Mouse (Mus musculus) adrenal gland, adult 8-10 months (tissue): ENCODE data around the gene Ccn2. TPM values are rescaled to one million over a fixed set of nuclear protein-coding genes. Genes with fewer than 3 reads are reported as not detected.
A peak's percentile ranks its signal among the peaks of the same experiment; 100 is the strongest.
"Not testable (repeated sequence)": the region's sequence is repeated elsewhere in the genome, so short reads cannot be mapped to it uniquely, and the experiment has no call there.

Experiments used
- DNase-seq: peaks from one replicate; pipeline ENCODE4 v3.0.0; 2022
- total RNA-seq, 4 experiments: library from RNA; stranded (reverse); gene quantifications; 2 replicates each; pipeline ENCODE4 v1.2.4; 2022

Gene Ccn2
- total RNA-seq, 4 experiments from 2014 or later = 82.1 to 126 (median 92.0) TPM

DNA sequence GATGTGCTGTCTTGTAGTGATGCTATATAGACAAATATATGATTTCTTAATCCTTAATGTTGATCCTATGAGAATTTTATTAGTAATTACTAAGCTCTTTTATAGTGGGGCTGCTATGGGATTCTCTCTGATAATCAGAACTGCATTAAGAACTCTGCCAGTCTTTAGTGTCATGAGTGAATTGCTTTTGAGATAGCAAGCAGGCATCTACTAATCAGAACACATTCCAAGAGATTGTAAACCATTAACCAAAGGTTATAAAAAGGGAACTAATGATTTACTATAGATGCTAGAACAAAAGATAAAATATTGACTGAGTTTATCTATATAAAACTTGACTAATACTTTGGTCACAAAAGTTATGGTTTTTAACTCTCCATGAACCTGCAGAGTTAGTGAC, 8.5 kb downstream of the Ccn2 start:
- DNase-seq = no peak

DNA sequence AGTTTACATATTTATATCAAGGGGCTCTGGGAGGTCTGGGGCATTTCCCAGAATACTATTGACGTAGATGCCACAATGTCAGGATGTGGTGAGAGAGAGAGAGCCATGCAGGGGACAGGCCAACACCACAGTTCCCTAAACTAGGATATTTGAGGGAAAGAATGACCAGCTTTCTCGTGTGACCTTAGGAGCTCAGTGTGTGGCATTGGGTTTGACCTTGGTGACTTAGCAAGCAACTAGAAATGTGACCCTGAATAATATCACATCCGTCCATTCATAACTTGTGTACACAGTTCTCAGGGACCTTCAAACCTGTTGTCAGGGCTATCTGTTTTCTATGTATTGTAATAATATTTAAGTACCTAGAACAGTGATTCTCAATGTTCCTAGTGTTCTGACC, 13.9 kb downstream of the Ccn2 start:
- DNase-seq = peak; percentile 15

DNA sequence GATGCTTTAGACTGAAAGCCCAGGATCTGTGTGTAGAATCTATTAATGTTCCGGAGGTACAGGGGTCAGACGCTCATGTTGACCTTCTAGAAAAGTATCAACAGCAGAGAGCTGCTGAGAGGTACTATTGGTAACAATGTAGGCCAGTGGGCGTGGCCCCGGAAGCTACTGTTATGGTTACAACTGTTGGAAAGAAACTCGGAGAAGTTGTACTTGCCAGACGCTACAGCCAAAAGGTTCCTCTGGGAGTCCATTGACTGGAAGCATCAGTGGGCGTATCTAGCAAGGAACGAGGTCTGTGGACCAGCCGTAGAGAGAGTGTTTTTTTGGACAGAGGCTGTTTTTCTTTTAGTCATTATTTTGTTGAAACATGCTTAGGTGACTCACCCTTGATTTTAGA, 14.5 kb downstream of the Ccn2 start:
- no peak for DNase-seq

DNA sequence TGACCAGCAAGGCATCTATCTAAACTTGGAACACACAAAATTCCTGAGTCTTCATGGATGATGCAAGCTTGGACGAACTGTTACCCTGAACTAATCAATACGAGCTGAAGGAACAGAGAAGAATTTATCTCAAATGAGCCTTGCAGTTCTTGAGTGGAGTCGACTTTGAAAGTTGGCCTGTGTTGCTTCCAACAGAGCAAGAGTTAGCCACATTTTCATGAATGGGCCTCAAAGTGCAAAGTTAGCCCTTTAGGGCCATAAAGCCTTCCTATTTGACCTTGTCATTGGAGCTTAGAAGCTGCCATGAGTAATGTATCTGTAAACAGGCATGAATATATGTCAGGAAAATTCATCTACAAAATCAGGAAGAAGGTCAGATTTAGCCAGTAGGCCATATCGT, 19.5 kb downstream of the Ccn2 start:
- DNase-seq = no peak

DNA sequence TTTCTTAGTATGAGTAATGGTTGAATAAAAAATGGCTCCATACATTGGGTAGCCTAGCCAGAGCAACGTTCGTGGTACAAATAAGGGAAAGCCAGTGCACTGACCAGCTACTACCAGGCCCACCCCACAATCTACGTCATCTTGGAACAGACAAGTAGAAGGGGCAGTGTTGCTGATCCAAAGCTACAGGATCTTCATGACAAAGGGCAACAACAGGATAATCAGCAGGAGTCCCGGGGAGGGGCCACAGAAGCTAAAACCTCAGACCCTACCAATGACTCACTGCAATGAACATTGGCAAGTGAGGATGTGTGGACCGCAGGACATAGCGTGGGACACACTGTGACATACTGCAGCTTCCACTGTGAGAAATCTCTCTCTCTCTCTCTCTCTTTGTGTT, 20.6 kb downstream of the Ccn2 start:
- DNase-seq = no peak

DNA sequence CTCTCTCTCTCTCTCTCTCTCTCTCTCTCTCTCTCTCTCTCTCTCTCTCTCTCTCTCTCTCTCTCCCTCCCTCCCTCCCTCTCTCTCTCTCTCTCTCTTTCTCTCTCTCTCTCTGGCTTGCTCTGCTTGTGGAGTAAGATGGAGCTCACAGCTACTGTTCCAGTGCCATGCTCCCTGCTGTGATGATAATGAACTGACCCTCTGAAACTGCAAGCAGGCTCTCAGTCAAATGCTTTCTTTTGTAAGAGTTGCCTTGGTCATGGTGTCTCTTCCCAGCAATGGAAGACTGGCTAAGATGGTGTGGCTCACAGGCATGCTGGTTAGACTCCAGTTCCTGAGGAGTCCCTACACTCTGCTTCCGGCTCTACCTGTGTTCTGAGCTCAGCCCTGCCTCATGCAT, 21.3 kb downstream of the Ccn2 start:
- not testable (repeated sequence) for DNase-seq

DNA sequence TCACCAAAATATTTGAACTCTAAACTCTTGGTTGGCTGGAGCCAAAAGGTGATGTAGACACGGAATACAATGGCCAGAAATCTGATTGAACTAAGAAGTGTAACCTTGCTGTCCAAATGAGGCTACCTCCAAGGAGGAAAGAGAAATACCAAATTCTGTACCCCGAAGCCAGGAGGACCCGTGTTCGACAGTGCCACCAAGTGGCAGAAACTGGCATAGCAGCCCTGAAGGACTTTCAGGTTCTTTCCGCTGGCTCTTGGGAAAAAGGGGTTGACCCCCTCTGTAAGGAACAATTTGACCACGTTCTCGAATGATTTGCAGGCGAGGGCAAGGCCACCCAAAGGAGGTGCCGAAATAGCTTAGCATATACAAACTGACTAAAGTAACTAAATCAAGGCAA, 26.3 kb downstream of the Ccn2 start:
- no peak for DNase-seq

DNA sequence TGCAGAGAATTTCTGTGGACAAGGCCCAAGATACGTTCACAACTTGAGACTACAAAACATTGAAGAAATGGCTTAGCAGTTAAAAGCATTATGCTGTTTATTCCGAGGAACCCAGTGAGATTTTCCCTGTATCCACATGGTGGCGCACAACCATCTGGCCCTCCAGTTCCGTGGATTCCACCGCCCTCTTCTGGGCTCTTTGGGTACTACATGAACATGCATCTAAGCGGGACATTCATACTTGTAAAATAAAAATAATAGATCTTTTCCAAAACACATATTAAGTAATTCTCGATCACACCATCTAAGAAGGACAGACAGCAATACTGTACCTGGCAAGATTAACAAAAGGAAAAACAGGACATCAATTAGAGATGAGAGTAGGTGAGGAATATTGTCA, 27.3 kb downstream of the Ccn2 start:
- peak; percentile 50 for DNase-seq

DNA sequence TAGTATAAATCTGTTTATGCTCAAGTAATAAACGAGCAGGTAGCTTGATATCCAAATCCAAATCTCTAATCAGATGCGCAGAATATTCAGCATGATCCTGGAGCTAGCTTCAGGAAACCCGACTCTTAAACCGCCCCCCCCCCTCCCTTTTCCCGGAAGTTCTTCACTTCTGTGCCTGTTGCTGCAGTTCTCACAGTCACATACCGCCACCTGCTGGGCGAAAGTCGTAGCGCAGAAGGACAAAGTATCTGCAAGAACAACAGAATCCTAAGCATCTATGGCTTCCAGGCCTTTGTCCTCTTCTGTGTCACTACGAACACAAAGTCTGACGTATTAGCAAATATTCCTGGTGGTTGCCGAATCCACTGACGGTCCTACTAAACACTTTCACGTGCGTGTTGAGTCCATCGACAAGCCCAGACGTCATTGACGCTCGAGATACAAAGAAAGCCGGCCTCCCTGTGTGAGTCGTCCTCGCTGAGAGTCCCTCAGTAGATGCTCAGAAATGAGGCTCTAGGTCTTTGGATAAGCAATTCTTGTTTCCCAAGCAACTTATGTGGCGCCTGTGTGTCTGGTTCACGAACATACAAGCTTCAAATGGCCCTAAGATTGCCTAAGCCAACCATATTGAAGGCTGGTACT, 29.9 kb downstream of the Ccn2 start:
- DNase-seq = peak; percentile 39

DNA sequence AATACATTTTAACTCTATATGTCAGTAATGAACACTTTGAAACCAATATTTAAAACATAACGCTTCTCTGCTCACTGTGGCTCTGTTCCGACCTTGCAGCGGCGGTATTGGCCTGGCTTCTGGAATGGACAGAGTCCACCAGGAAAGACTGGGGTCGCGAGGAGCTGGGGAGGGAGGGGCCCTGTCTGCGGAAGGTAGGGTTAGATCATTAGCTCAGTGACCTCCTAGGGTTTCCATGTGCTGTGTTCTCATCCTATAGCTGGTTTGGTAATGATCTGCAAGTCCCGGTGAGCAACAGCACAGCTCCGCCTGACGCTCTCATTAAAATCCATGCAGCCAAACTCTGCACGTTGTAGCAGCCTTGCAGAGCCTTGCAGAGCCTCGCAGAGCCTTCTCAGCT, 32.0 kb downstream of the Ccn2 start:
- no peak for DNase-seq

DNA sequence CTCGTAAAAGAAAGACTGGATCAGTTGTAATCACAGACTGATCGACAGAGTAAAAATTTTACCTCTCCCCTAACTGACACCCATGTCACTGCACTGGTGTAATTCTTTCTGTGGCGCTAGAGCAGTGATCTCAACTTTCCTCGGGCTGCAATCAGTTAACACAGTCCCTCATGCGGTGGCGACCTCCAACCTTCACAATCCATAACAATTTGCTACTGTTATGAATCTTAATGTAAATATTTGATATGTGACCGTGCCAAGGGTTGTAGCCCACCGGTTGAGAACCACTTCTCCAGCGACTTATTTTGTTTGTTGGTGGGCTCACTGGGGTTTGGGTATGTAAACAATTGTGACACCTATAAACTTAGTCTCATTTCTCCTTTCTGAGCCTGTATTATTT, 33.2 kb downstream of the Ccn2 start:
- no peak for DNase-seq

DNA sequence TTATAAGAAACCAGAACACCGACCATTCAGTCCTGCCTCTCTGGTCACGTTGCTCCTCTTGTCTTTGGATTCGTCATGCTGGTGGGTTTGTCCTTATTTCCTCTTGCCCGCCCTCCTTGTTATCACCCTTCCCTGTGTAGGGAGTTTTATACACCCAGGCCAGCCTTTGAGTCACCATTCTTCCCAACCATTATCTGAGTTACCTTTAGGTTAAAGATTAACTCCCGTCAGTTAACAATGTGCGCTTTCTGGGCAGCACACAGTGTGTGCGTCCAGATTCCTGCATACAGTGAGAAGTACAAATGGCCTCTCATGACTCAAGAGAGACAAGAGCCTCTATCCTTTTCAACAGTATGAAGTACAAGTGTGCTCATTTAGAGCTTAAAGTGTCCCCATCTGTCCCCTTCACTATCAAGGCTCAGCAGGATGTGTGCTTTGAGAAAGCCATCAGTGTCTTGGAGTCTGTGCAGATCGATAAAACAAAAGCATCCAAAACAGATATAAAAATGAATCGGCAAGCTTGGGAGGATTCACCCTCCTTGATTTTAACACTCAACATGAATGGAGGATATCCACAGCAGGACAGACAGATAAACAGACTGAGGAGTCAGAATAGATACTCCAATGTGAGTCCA, 34.0 kb downstream of the Ccn2 start:
- DNase-seq = no peak

DNA sequence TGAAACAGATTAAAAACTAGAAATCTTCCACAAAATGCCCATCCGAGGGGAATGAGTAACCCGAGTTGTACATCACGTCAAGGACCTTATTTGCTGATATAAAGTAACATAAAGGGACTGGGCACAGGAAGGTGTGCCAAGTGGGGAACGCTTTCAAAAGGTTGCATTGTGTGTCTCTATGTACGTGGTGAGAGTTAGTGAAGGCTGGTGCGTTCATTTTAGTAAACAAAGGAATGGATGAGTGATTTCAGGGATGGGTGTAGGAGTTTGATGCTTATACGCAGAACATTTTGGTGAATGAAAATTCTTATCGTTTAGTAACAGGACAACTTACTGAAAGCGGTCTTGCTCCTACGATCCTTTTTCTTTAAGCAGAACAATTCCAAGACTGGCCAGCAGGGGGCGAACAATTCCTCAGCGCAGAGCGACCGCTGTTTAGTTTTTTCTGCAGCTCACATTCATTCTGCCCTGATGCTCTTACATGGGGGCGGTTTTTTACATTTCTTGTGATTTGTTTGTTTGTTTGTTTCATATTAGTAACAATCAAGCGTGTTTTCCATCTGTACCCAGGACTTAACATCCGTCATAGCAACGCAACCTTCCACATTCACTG, 35.3 kb downstream of the Ccn2 start:
- DNase-seq = no peak

DNA sequence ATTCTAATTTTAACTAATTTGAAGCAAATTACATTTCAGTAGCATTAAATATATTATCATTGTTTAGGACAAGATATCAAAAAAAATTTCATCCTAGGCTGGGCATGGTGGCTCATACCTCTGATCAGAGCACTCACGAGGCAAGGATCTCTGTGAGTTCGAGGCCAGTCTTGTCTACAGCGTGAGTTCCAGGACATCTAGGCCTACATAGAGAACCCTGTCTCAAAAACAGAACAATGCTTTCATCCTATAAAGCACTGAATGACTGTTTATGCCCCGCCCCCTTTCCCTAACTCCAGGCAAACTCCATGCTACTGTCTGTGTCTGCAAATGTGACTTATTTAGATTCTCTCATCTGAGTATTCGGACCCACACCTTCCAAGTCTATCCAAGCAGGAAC, 35.9 kb downstream of the Ccn2 start:
- no peak for DNase-seq

DNA sequence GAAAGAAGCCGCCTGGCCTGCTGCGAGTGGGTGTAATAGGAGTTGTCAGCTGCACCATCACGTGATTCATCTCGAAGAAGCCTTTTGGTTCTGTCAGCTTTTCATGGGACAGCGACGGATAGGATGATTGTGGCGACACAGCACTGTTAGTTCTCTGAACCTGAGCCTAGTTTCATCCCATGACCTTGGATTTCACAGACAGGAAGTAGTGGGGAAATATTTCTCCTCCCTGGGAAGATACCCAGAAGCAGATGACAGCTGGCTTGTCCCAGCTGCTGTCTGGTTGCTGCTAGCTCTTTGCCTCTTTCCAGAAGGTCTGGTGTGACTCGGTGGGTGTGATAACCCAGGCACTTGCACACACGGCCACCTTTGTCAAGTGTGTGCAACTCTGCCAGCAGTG, 39.0 kb downstream of the Ccn2 start:
- DNase-seq = no peak

DNA sequence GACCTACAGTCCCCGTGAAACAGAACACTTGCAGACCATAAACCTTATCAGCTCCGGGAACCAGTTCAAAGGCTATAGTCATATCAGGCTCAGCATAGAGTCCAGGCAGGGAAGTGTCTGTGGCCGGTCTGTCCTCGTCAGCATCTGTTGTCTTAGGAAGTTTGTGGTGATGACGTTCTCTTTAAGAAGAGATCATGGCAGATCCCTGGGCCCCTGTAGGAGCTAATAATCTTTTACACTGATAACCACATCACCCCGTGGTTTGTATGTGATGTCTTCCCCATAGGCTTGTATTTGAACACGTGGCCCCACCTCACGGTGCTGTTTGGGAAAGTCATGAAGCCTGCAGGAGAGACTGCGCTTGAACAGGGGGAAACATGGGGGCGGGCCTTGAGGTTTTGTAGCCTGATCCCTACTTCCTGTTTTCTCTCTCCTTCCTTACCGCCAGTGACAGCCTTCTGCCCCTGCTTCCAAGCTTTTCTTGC, 40.1 kb downstream of the Ccn2 start:
- no peak for DNase-seq

DNA sequence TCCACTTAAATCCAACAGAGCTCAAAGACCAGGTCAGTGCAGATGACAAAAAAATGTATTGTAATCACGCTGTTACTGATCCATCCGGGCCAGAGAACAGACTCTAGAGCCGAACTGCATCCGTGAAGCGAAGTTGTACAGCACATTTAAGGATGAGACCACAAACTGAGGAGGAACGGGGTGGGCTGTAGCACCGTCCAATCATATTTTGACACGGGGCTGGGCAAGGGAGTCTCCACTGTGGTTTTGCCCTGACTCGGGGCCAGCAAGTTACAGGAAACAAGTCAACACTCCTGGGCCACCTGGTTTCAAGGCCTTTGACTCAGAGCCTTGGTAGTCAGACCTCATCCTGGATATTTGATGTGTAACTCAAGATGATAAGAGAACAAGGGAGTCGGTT, 40.6 kb downstream of the Ccn2 start:
- DNase-seq = no peak

DNA sequence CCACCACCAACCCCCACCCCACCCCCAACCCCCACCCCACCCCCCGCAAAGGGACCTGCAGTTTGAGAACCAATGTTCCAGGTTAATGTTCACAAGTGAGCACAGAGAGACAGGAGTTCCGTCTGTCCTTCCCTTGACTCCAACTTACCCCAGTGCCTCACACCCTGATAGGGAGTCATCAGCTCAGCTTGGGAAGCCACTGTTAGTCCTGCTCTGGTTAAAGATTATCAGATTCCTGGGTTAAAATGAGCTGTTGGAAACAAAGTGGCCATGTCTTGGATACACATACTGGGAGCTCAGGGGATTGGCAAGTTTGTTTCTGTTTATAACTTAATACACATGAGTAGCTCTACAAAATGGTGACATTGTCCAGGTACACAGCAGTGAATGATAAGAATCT, 41.7 kb downstream of the Ccn2 start:
- DNase-seq = no peak

DNA sequence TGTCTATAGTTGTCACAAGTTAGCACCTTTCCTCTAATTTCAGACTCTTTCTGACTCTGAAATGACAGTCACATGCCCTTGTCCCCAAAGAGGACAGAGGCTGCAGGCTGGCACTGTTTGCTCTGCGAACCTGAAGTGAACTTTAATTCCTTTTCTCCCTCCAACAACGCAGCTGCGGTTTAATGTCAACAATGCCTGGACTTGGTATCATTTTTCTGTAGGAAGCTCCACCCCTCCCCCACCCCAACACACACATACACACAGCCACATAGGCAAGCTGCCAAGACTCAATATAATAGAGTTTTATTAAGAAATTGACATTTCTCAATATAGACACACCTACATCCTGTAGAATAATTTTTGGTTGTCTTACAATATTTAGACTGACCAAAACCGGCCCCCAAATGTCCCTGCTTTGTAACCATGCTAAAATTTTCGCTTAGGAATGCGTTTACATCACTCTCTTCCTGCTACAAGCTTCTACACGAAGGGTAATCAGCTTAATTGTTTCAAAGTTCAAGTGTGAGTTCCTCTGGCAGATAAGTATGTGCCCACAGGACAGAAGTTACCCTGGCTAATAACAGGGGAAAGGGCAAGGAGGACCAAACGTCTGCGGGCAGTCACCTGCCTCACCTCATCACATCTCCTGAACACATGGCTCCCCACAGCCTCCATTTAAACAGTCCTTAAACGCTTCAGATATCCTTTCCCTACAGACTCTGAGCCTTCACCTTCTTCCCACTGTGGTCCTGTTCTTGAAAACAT, 43.2 kb downstream of the Ccn2 start:
- DNase-seq = no peak

DNA sequence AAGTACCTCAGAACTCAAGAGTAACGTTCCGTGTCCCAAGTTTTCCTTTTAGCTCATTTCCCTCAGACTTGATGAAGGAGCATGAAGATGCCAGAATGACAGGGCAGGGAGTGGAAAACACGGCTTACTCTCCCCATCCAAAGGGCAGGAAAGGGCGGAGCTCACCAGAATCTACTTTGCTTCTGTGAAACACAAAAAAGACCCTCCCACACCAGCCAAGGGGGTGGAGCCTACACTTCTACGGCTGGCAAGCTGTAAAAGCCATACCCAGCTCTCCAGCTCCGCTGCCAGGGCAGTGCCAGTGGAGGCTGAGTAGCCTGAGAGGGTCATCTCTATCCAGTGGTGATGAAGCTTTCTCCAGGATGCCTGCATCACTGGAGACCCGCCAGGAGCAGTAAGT, 44.4 kb downstream of the Ccn2 start:
- DNase-seq = no peak

DNA sequence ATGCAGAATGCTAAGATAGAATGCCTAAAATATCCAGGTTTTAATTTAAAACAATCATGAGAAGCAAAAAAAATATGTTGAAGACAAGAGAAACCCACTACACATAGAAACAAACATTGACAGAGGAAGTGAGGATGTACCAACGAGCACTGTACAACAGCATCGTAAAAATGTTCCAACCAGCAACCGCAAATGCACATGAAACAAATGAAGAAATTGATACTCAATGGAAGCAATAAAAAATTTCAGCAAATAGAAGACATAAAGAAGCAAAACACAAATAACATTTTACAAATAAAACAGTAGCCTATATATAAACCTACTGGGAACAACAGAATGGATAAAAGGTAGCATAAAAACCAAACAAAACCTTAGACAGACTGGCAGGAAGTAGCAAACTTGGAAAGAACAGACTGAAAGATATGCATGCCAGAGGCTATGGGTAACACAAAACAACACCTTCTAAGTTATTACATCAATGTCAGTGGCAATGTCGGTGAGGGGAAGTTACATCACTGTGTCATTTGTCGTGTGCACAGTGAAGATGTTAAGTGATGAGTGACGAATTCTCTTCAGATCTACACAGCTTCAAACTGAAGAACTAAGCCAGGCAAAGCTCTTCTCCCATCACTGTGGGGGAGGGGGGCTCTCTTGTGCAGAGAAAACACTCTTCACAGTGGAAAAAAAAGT, 45.1 kb downstream of the Ccn2 start:
- DNase-seq = no peak

DNA sequence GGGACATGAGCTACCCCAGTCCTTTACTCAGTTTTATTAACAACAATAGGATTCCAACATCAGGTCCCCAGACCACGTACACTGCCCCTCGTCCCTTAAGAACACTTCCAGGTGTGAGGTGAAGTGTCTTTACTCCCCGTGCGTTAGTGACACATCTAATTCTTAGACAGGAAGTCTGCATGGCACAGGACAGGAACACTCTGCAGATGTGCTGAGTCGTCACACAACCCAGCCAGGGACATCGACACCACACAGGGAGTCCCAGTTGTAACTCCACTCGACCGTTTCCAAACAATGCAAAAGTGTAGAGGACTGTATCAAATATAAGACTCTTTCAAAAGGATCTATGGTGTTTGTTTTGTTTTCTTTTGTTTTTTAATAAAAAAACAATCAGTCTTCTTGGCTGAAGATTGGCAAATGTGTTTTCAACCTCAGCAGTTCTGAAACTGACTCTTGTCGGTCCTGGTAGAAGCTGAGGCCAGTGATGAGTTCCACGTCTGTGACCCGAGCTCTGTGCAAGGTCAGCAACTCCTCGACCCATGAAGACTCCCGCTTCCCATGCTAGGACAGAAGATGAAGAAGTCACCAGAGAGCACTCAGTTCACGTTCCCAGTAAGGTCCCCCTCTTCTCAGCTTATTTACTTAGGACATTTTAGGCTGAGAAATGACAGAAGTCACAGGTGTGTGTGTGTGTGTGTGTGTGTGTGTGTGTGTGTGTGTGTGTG, 46.3 kb downstream of the Ccn2 start:
- DNase-seq = no peak
